Mouse (Mus musculus) heart, adult 2 months (tissue): ENCODE measurements at regions not wholly inside any gene's neighbourhood (a gene's known extent, or its start where the extent isn't known, plus 50 kb on each side); places are given as distances from the start of the nearest gene placed in this dataset.

ENCODE experiments used
- CTCF ChIP-seq: fragments of 200-600 bp; IDR thresholded peaks from 2 replicates; pipeline ENCODE4 v1.8.1; 2022; ENCODE audit warnings: antibody characterized with exemption, mild to moderate bottlenecking, moderate library complexity
- EP300 ChIP-seq: fragments of 200-500 bp; IDR thresholded peaks from 2 replicates; pipeline ENCODE4 v1.6.1; 2011; ENCODE audit warnings: low read depth, low read length, control low read depth; ENCODE audit not compliant: insufficient read depth
- POLR2A ChIP-seq: fragments of 200-500 bp; IDR thresholded peaks from 2 replicates; pipeline ENCODE4 v1.6.1; 2011; ENCODE audit warnings: mild to moderate bottlenecking, low read depth, low read length, control low read depth; ENCODE audit not compliant: insufficient read depth

GRCm38 (mm10) chr5:52027478-52027877 is 162.8 kb downstream of the Dhx15 start:
- TF ChIP-seq CTCF (no peak), POLR2A (no peak), EP300 (no peak)
